Mouse (Mus musculus) thymus, adult 2 months (tissue): ENCODE data around the gene B4galt1.

Experiments used
- CTCF ChIP-seq: fragments of 200-500 bp; IDR thresholded peaks from 2 replicates; pipeline ENCODE4 v1.5.1; 2012; ENCODE audit warnings: mild to moderate bottlenecking, control low read depth, low read length, moderate library complexity, borderline replicate concordance; ENCODE audit not compliant: control insufficient read depth, poor library complexity, insufficient read depth; ENCODE audit errors: extremely low read depth
- POLR2A ChIP-seq: fragments of 200-500 bp; IDR thresholded peaks from 2 replicates; pipeline ENCODE4 v1.6.1; 2012; ENCODE audit warnings: mild to moderate bottlenecking, low read length, control low read depth, moderate library complexity; ENCODE audit not compliant: control insufficient read depth, poor library complexity, insufficient read depth; ENCODE audit errors: extremely low read depth

DNA sequence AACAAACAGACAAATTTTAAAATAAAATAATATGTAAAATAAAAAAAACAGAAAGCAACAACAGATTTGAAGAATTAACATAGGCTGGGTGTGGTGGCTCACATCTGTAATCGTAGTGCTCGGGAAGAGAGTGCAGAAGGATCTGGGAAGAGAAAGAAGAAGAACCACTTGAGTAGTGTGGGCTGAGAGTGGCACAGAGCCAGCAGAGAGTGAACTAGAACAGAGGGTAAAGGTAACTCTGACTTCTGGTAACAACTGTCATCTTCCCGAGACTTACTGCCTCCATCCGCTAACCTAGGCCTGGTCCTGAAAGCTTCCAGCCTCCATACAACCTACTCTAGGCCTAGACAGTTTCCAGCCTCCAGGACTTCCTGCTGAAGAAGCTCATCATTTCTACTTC lies 62.6 kb downstream of the B4galt1 start:
- TF ChIP-seq POLR2A (no peak), CTCF (no peak)
